Mouse (Mus musculus): ENCODE measurements around the gene Tyk2.

Gene Tyk2

DNA sequence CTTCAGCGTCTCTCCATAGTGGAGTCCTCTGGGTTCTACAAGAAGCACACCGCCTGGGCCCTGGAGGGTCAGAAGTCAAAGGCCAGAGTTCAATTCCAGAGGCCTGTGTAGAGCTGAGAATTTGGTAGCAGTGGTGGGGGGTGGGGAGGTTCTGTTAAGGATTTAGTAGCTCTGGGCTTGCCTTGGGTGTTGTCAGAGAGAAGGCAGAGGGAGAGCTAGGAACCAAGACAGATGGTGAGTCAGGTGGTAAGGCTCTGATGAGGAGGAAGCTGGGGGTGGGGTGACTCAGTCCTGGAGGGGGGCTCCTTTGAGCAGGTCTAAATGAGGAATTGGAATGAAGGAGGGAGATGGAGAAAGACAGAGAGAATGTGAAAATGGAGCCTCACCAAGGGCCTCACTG, 68.1 kb downstream of the Tyk2 start:
- no peak for DNase-seq (ENCODE audit: low read depth, low spot score)

Measured in mesoderm, embryonic 11.5 days (tissue).